Mouse (Mus musculus) spleen, adult 2 months (tissue): ENCODE measurements around the gene Map4k2. TPM values are rescaled to one million over a fixed set of nuclear protein-coding genes. Genes with fewer than 3 reads are reported as not detected.

ENCODE experiments used
- DNase-seq, 2 experiments: peaks; one replicate each; pipeline versions ENCODE4 v3.0.0 to v3.0.0-alpha.2; 2012 to 2021; ENCODE audit warnings: low spot score in 2 of 2, low read depth in 1 of 2
- H3K27ac ChIP-seq: fragments of 200-500 bp; 2 replicates; pipeline ENCODE4 v1.5.1; 2012; ENCODE audit warnings: low read length, inconsistent platforms; ENCODE audit not compliant: insufficient read depth
- H3K27me3 ChIP-seq: fragments of 200-500 bp; 2 replicates; pipeline ENCODE4 v1.6.1; 2012; ENCODE audit warnings: mild to moderate bottlenecking, moderate library complexity, low read length, inconsistent platforms; ENCODE audit not compliant: control insufficient read depth, insufficient read depth
- H3K36me3 ChIP-seq: fragments of 200-500 bp; 2 replicates; pipeline ENCODE4 v1.6.1; 2012; ENCODE audit warnings: mild to moderate bottlenecking, low read length, inconsistent platforms; ENCODE audit not compliant: control insufficient read depth, insufficient read depth
- H3K4me1 ChIP-seq: fragments of 200-500 bp; 2 replicates; pipeline ENCODE4 v1.6.1; 2011; ENCODE audit warnings: inconsistent platforms; ENCODE audit not compliant: control insufficient read depth, insufficient read depth, insufficient read length
- H3K4me3 ChIP-seq: fragments of 200-500 bp; 2 replicates; pipeline ENCODE4 v1.5.1; 2011; ENCODE audit warnings: mild to moderate bottlenecking, inconsistent platforms; ENCODE audit not compliant: insufficient read depth, insufficient read length; ENCODE audit errors: extremely low read depth
- CTCF ChIP-seq: fragments of 200-500 bp; IDR thresholded peaks from 2 replicates; pipeline ENCODE4 v1.5.1; 2011; ENCODE audit warnings: mild to moderate bottlenecking, inconsistent platforms; ENCODE audit not compliant: insufficient read depth, insufficient read length, insufficient replicate concordance; ENCODE audit errors: extremely low read depth
- POLR2A ChIP-seq: fragments of 200-500 bp; IDR thresholded peaks from 2 replicates; pipeline ENCODE4 v1.6.1; 2011; ENCODE audit warnings: low read depth, low read length, inconsistent platforms
- WGBS: fragments of 180-500 bp; shearing (Covaris S2); methylation state at CpG from one replicate; pipeline ENCODE4 v1.1.7; 2018; 5-methylcytosine and 5-hydroxymethylcytosine counted together
- polyA plus RNA-seq: library from polyadenylated mRNA; depleted of rRNA; stranded (reverse); fragments of >200 nt; gene quantifications from 2 replicates; pipeline ENCODE4 v1.2.3, GENCODE M21; 2012

Map4k2 gene
- polyA plus RNA-seq, 1 experiment, result 487 TPM

DNA sequence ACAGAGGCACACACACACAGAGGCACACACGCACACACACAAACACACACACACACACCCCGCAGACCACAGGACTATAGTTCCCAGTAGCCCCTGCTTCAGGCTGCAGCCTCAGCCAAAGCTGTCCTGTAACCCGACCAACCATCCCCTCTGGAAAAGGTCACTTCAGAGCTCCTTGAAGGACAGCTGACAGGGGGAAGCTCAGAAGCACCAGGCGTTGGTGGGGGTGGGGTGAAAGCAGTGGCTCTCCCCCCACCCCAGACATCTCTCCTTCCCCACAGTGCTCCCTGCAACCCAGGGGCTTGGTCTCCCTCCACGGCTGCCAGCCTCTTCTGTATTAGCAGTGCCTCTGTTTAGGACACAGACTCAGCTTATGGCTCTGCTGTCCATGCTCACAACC is 42.5 kb downstream of the Map4k2 start:
- Histone ChIP-seq H3K4me1 (peaks cover 14% of the 10 kb centered on the region; the same call in 1 of the 2 replicates), H3K27ac (no peak overlapping the region), H3K27me3 (no peaks in the 10 kb centered on the region), H3K36me3 (peaks cover 4% of the 10 kb centered on the region), H3K4me3 (no peak overlapping the region)
- WGBS, result 41% methylated on average over 5 of the region's 5 CpGs
- no peak for DNase-seq
- TF ChIP-seq POLR2A, result no peak
- TF ChIP-seq CTCF, result no peak

DNA sequence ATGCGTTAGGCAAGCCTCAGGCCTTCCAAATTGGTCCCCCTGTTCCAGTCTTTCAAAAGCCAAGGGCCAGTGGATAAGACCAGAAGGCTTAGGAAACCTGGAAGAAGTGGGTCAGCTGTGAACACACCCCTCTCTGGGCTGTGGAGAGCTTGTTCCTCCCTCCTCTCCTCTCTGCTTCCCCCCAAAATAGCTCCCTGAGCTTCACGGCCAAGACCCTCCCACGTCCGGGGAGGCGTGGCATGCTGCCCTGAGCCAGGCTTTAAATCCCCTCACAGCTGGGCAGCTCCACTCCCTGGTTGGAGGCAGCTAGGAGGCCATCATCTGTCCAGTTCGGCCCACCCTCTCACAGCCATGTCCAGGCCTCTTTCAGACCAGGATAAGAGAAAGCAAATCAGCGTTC is 43.2 kb downstream of the Map4k2 start, which contains the start of gene Pygm:
Pygm (plus strand) TSS at position 272 of the 400 bp plus-strand sequence.
- Histone ChIP-seq H3K27ac (no peak within 1 kb of the TSS), H3K4me1 (peaks cover 18% of the 10 kb centered on the region; the same call in 1 of the 2 replicates), H3K36me3 (no peaks in the 10 kb centered on the region), H3K27me3 (no peaks in the 10 kb centered on the region), H3K4me3 (no peak within 1 kb of the TSS)
- WGBS, result 20% methylated on average over 7 of the region's 7 CpGs
- no peak for DNase-seq
- TF ChIP-seq POLR2A, result no peak
- no peak for TF ChIP-seq CTCF

DNA sequence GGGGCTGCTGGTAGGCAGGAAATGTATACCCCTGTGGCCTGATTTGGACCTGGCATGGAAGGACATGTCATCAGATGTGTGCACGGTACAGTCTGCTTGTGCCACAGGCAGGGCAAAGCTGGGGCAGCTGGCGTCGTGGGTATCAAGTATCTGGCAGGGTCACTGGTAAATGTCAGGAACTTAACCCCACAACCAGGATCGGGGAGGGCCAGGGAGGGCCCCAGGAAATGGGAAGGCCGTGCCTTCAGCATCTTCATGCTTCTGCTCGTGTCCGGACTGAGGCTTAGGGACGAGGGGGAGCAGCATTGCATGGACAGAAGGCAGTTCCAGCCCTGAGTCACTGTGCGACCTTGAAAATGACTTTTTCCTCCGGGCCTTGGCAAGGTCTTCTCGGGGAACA is 44.0 kb downstream of the Map4k2 start:
- Histone ChIP-seq H3K36me3 (no peaks in the 10 kb centered on the region), H3K4me3 (no peak overlapping the region), H3K27ac (no peak overlapping the region), H3K27me3 (no peaks in the 10 kb centered on the region), H3K4me1 (peaks cover 24% of the 10 kb centered on the region; the same call in 1 of the 2 replicates)
- 67% methylated on average over 11 of the region's 11 CpGs for WGBS
- TF ChIP-seq POLR2A, result no peak
- no peak for TF ChIP-seq CTCF
- no peak for DNase-seq

DNA sequence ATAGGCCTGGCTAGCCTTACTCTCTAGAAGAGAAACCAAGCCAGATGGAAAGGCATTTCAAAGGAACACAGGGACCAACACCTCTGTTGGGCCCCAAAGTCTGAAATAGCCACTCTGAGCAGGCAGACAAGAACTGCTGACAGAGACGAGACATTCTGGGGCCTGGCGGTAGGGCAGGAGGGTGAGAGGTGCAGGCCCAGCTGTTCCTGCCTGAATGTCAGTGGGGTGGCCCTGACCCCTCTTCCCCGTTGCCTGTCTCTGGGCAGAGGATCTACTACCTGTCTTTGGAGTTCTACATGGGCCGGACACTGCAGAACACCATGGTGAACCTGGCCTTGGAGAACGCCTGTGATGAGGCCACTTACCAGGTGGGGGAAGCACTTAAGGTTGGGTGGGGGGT is 44.5 kb downstream of the Map4k2 start:
- no peak for DNase-seq
- H3K4me1 ChIP-seq, result peaks cover 24% of the 10 kb centered on the region; the same call in 1 of the 2 replicates
- H3K27ac ChIP-seq, result no peak overlapping the region
- 85% methylated on average over 5 of the region's 5 CpGs for WGBS
- H3K36me3 ChIP-seq, result no peaks in the 10 kb centered on the region
- TF ChIP-seq CTCF, result no peak
- TF ChIP-seq POLR2A, result no peak
- no peak overlapping the region for H3K4me3 ChIP-seq
- H3K27me3 ChIP-seq, result no peaks in the 10 kb centered on the region

DNA sequence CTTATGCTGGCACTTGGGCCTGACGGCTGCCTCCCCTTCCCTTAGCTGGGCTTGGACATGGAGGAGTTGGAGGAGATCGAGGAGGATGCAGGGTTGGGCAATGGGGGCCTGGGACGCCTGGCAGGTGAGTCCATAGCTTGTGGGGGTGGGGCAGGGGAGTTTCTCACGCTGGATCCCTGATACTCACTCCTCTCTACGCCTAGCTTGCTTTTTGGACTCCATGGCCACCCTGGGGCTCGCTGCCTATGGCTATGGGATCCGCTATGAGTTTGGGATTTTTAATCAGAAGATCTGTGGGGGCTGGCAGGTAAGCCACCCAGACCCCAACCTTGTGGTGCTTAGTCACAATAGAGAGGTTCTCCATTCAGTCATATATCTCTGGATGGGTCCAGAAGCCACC is 44.9 kb downstream of the Map4k2 start:
- 93% methylated on average over 7 of the region's 7 CpGs for WGBS
- no peaks in the 10 kb centered on the region for H3K27me3 ChIP-seq
- no peak for DNase-seq
- no peak overlapping the region for H3K27ac ChIP-seq
- TF ChIP-seq CTCF (no peak), POLR2A (no peak)
- H3K4me1 ChIP-seq, result peaks cover 24% of the 10 kb centered on the region; the same call in 1 of the 2 replicates
- no peak overlapping the region for H3K4me3 ChIP-seq
- no peaks in the 10 kb centered on the region for H3K36me3 ChIP-seq

DNA sequence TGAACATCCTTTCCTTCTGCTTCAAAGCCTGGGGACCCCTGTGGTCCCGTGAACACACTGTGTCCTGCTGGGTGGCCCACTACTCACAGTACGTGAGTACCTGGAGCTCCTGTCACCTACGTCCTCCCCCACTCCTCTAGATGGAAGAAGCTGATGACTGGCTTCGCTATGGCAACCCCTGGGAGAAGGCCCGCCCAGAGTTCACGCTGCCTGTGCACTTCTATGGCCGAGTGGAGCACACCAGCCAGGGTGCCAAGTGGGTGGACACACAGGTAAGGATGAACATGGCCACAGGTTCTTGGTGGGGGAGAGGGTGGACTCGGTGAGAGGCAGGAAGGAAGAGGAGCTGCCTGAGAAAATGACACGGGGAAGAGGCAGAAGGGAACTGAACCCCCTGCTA is 45.3 kb downstream of the Map4k2 start:
- H3K27ac ChIP-seq, result no peak overlapping the region
- no peaks in the 10 kb centered on the region for H3K36me3 ChIP-seq
- WGBS, result 78% methylated on average over 9 of the region's 9 CpGs
- H3K27me3 ChIP-seq, result no peaks in the 10 kb centered on the region
- DNase-seq, result no peak
- no peak overlapping the region for H3K4me3 ChIP-seq
- H3K4me1 ChIP-seq, result peaks cover 24% of the 10 kb centered on the region; the same call in 1 of the 2 replicates
- TF ChIP-seq POLR2A (no peak), CTCF (no peak)

DNA sequence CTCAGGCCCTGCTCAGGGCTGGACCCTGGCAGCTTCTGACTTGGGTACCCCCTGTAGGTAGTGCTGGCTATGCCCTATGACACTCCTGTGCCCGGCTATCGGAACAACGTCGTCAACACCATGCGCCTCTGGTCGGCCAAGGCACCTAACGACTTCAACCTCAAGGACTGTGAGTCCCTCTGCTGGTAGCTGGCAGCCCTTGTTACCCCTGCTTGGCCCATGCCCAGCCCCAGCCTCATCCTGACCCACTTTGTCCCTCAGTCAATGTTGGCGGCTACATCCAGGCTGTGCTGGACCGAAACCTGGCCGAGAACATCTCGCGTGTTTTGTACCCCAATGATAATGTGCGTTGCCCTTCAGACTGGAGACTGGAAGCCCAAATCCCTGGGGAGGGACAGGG is 47.1 kb downstream of the Map4k2 start:
- TF ChIP-seq POLR2A, result no peak
- TF ChIP-seq CTCF, result no peak
- Histone ChIP-seq H3K36me3 (no peaks in the 10 kb centered on the region), H3K4me1 (peaks cover 24% of the 10 kb centered on the region; the same call in 1 of the 2 replicates), H3K4me3 (no peak overlapping the region), H3K27ac (no peak overlapping the region), H3K27me3 (no peaks in the 10 kb centered on the region)
- no peak for DNase-seq
- 71% methylated on average over 13 of the region's 13 CpGs for WGBS
